ENCODE assay signal across 12 mouse cellular contexts in genomic region chr3:51894514-51894913, GRCm38 (mm10).
A peak's percentile ranks its signal among the peaks of the same experiment; 100 is the strongest.
DNase-seq lines count a peak whose midpoint lies in the region; ATAC-seq and TF ChIP-seq lines count a peak whose summit lies in the region.
"Had no signal": no experiment of that assay in that cellular context is flagged by ENCODE, and none has a peak within 500 bp of the region (broad histone marks: within the 10 kb centered on the region; RNA-seq: fewer than 3 reads in every experiment).

No protein-coding gene starts in this region.

- ATAC-seq in liver, embryonic 11.5 days (replicated peaks; ENCODE audit: low FRiP score): no peak
- no peak for ATAC-seq in activated CD4-positive, CD25-positive, alpha-beta regulatory T cell, adult 4 months
- no peak for ATAC-seq in forebrain, embryonic 12.5 days (ENCODE audit: low FRiP score)
- ATAC-seq: forebrain, embryonic 16.5 days had no signal

- no peaks in the 10 kb centered on the region for H3K79me2 ChIP-seq in liver, adult 2 months (ENCODE audit: control insufficient read depth, insufficient read depth, low read length)

- no peaks in the 10 kb centered on the region for H3K9me3 ChIP-seq in liver, embryonic 11.5 days (ENCODE audit: control insufficient read depth, low read length)
- no peaks in the 10 kb centered on the region for H3K9me3 ChIP-seq in forebrain, embryonic 12.5 days
- H3K9me3 ChIP-seq: heart, embryonic 15.5 days had no signal

- TF ChIP-seq CTCF in liver, adult 2 months (IDR thresholded peaks at IDR 0.05; ENCODE audit: low read depth, low read length): peak; percentile 62

- 86% methylated on average over 8 of the region's 8 CpGs for WGBS in liver, adult 2 months
- WGBS in liver, embryonic 11.5 days: 67% methylated on average over 8 of the region's 8 CpGs
- 69% methylated on average over 8 of the region's 8 CpGs for whole genome bisulfite sequencing in forebrain, embryonic 12.5 days

- H3K4me1 ChIP-seq in liver, adult 2 months (ENCODE audit: control insufficient read depth, insufficient read depth, low read length): no peaks in the 10 kb centered on the region
- H3K4me1 ChIP-seq in liver, embryonic 11.5 days (replicated peaks; ENCODE audit: control insufficient read depth, insufficient read depth, low read length): 0 out of 2 replicates have a peak, but pooled peaks cover 4% of the 10 kb centered on the region
- H3K4me1 ChIP-seq in forebrain, embryonic 12.5 days: peaks cover 9% of the 10 kb centered on the region

- no peak overlapping the region for H3K4me3 ChIP-seq in liver, adult 2 months (ENCODE audit: insufficient read depth, low read depth, low read length)
- no peak overlapping the region for H3K4me3 ChIP-seq in liver, embryonic 11.5 days (ENCODE audit: low read depth, low read length)
- H3K4me3 ChIP-seq in forebrain, embryonic 12.5 days (replicated peaks): no peak overlapping the region
- H3K4me3 ChIP-seq: heart, embryonic 15.5 days had no signal

- peak; percentile 46 for DNase-seq in embryo, embryonic 10 days (ENCODE audit: low spot score)
- no peak for DNase-seq in embryo, embryonic 10.5 days (ENCODE audit: low spot score)
- DNase-seq in liver, adult 2 months (ENCODE audit: extremely low read depth, low read depth, low spot score): no peak
- no peak for DNase-seq in liver, embryonic 11.5 days (ENCODE audit: low spot score)
- DNase-seq in brain, adult 2 months (ENCODE audit: low read depth, low spot score): peak; percentile 37
- DNase-seq in thymus, postnatal 0 days (ENCODE audit: low spot score): peak; percentile 49
- DNase-seq: adrenal gland, postnatal 10 days; kidney, adult 8-10 months had no signal

- no peaks in the 10 kb centered on the region for H3K36me3 ChIP-seq in liver, adult 2 months (ENCODE audit: control insufficient read depth, insufficient read depth, low read length)
- H3K36me3 ChIP-seq in liver, embryonic 11.5 days (ENCODE audit: control insufficient read depth, insufficient read depth, low read length): no peaks in the 10 kb centered on the region
- H3K36me3 ChIP-seq in forebrain, embryonic 12.5 days (replicated peaks): no peaks in the 10 kb centered on the region
- H3K36me3 ChIP-seq: heart, embryonic 15.5 days had no signal

- no peak overlapping the region for H3K27ac ChIP-seq in liver, adult 2 months (replicated peaks; ENCODE audit: insufficient read depth, low read depth, low read length)
- no peak overlapping the region for H3K27ac ChIP-seq in liver, embryonic 11.5 days (ENCODE audit: low read depth, low read length)
- no peak overlapping the region for H3K27ac ChIP-seq in forebrain, embryonic 12.5 days
- H3K27ac ChIP-seq: heart, embryonic 15.5 days had no signal

- no peak overlapping the region for H3K4me2 ChIP-seq in liver, embryonic 11.5 days
- H3K4me2 ChIP-seq in forebrain, embryonic 12.5 days: no peak overlapping the region
- H3K4me2 ChIP-seq: heart, embryonic 15.5 days had no signal

- no peak for TF ChIP-seq POLR2A in liver, adult 2 months (IDR thresholded peaks at IDR 0.05; ENCODE audit: extremely low read depth, insufficient read depth, low read length)

- no peaks in the 10 kb centered on the region for H3K27me3 ChIP-seq in liver, adult 2 months (ENCODE audit: control insufficient read depth, insufficient read depth, low read length)
- no peaks in the 10 kb centered on the region for H3K27me3 ChIP-seq in liver, embryonic 11.5 days (replicated peaks; ENCODE audit: control insufficient read depth, insufficient read depth, low read length)
- no peaks in the 10 kb centered on the region for H3K27me3 ChIP-seq in forebrain, embryonic 12.5 days
- H3K27me3 ChIP-seq: heart, embryonic 15.5 days had no signal

- H3K9ac ChIP-seq in liver, adult 2 months (ENCODE audit: low read depth, low read length): no peak overlapping the region
- no peak overlapping the region for H3K9ac ChIP-seq in liver, embryonic 11.5 days (ENCODE audit: low read depth, low read length)
- no peak overlapping the region for H3K9ac ChIP-seq in forebrain, embryonic 12.5 days
- H3K9ac ChIP-seq: heart, embryonic 15.5 days had no signal

Comparison
In these comparisons a context has a peak if more than half of its experiments do, and no peak if none do; other contexts are left out.
1. DNase-seq: peak in embryo, embryonic 10 days (single experiment), brain, adult 2 months (single experiment) and thymus, postnatal 0 days (single experiment); none in embryo, embryonic 10.5 days (single experiment), liver, adult 2 months (single experiment) and liver, embryonic 11.5 days (single experiment).